Mouse (Mus musculus) Patski (cell line): ENCODE results near the gene Tdp1. TPM values are rescaled to one million over a fixed set of nuclear protein-coding genes. Genes with fewer than 3 reads are reported as not detected.

ENCODE experiments used
- ATAC-seq: fragments of 100-300 bp; one replicate; pipeline ENCODE4 v1.8.0; 2021
- CTCF ChIA-PET: fragments of 350-600 bp; sonication (Branson Sonifier 250); formaldehyde crosslinking; loops from one replicate; lab custom pipeline; 2022; ENCODE audit warnings: inconsistent platforms; lab: Charles Lee
- POLR2A ChIA-PET: fragments of 350-600 bp; sonication (Branson Sonifier 250); formaldehyde crosslinking; loops from one replicate; lab custom pipeline; 2022; ENCODE audit warnings: antibody characterized with exemption, inconsistent platforms; lab: Charles Lee
- DNase-seq: peaks from one replicate; pipeline ENCODE4 v3.0.0-alpha.2; 2011; ENCODE audit warnings: low read depth, low spot score
- H3K27me3 ChIP-seq: fragments of 371-371 bp; one replicate; pipeline ENCODE4 v1.5.1; 2021
- CTCF ChIP-seq: fragments of 100-300 bp; IDR thresholded peaks from one replicate; pipeline ENCODE4 v1.5.1; 2021
- in situ Hi-C: fragments of 300-500 bp; cut with MboI; formaldehyde crosslinking; loops from 3 replicates; pipeline ENCODE4 v1.11.1; 2018; ENCODE audit warnings: low pct_unique_long_range_greater_than_20kb, mixed read lengths
- polyA plus RNA-seq: library from polyadenylated mRNA; unstranded; gene quantifications from one replicate; pipeline ENCODE4 v1.2.3, GENCODE M21; 2021

The Tdp1 gene
- polyA plus RNA-seq, 1 experiment from 2014 or later = 17.0 TPM

- no peak for TF ChIP-seq CTCF
- no peaks in the 10 kb centered on the region for H3K27me3 ChIP-seq
- ChIA-PET POLR2A (no interaction called here), CTCF (interaction anchor here (0.9 kb wide), 1 partner anchor 14 kb away, joined by 3 read pairs; no protein-coding TSS in a partner anchor)
- DNase-seq = no peak
- in situ Hi-C loops = no loop called here
- no peak for ATAC-seq
These were observed 72.1 kb downstream of the Tdp1 start for GRCm38 (mm10) chr12:99956411-99956810.

DNA sequence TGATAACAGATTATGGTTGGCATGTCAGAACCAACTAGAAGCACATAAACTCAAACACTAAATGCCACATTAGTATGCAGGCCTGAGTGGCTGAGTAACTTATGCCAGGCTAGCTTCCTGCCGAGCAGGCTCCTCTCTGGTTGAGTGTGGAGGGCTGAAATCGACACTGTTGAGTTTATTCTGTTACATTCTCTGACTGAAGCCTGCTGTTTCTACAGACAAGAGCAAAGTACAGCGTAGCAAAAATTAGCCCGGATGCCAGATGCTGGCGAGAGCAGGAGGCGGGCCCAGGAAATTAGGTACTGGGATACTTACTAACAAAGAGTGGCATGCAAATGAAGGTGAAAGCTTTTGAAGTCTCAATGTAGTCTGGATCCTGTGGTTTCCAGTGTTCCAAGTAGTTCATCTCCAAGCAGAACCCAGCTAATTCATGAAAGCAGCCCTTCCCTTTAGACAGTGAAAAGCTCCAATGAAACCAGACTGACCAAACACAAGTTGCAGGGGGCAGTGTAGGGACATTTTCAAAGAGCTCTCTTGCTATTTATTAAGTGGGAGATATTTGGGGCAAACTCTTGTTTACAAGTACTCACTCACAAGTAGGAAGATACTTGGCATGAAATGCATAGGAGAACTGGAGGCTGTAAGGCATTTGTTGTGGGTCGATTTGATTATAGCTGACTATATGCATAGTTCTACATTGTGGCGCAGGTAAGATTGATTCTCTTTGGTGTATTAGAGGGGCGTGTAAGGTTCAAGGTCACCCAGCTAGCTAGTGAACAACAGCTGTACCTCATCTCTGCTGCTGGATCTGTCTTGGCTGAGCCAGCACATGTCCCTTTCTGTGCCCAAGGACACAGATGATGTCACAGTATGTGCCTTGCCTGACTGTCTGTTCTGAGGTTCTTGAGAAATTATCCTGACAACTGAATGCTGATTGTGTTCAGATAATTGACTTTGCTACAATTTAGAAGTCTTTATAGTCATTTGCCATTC, 74.0 kb downstream of the Tdp1 start:
- TF ChIP-seq CTCF = no peak
- DNase-seq (no peak), ATAC-seq (no peak)
- CTCF ChIA-PET = no interaction called here
- peaks cover 15% of the 10 kb centered on the region for H3K27me3 ChIP-seq
- POLR2A ChIA-PET = interaction anchor here (0.7 kb wide), 1 partner anchor 1077 kb away, joined by 3 read pairs; no protein-coding TSS in a partner anchor
- in situ Hi-C loops = no loop called here

- H3K27me3 ChIP-seq = peaks cover 21% of the 10 kb centered on the region
- no peak for DNase-seq
- no peak for TF ChIP-seq CTCF
- in situ Hi-C loops = no loop called here
- CTCF ChIA-PET = interaction anchor here (1.0 kb wide), 1 partner anchor 22 kb away, joined by 3 read pairs; no protein-coding TSS in a partner anchor
- POLR2A ChIA-PET = no interaction called here
- ATAC-seq = no peak
These were observed 75.0 kb downstream of the Tdp1 start for GRCm38 (mm10) chr12:99959291-99959690.

GRCm38 (mm10) chr12:99959930-99960329, 75.6 kb downstream of the Tdp1 start:
- ChIA-PET POLR2A (no interaction called here), CTCF (interaction anchor here (1.0 to 1.3 kb wide), 2 partner anchors 22 to 57 kb away, joined by 3 to 5 read pairs; no protein-coding TSS in a partner anchor)
- ATAC-seq (no peak), DNase-seq (no peak)
- in situ Hi-C loops = loop anchor here (5.0 to 10.0 kb wide), 4 partner anchors 33 to 875 kb away; no protein-coding TSS in a partner anchor
- no peak for TF ChIP-seq CTCF
- H3K27me3 ChIP-seq = peaks cover 27% of the 10 kb centered on the region

- DNase-seq = no peak
- CTCF ChIA-PET = interaction anchor here (1.3 kb wide), 1 partner anchor 58 kb away, joined by 5 read pairs; no protein-coding TSS in a partner anchor
- peaks cover 35% of the 10 kb centered on the region for H3K27me3 ChIP-seq
- TF ChIP-seq CTCF = no peak
- POLR2A ChIA-PET = no interaction called here
- in situ Hi-C loops = loop anchor here (5.0 to 10.0 kb wide), 4 partner anchors 33 to 876 kb away; no protein-coding TSS in a partner anchor
- ATAC-seq = no peak
These were observed 76.4 kb downstream of the Tdp1 start for GRCm38 (mm10) chr12:99960675-99961074.

- ChIA-PET CTCF (interaction anchor here (0.7 to 5.0 kb wide), 22 partner anchors 10 to 895 kb away, joined by 3 to 36 read pairs (median 4); no protein-coding TSS in a partner anchor), POLR2A (interaction anchor here (0.6 kb wide), 2 partner anchors 30 to 867 kb away, joined by 3 read pairs; no protein-coding TSS in a partner anchor)
- no peak for DNase-seq
- ATAC-seq = peak; percentile 74
- in situ Hi-C loops = loop anchor here (5.0 to 10.0 kb wide), 4 partner anchors 37 to 880 kb away; no protein-coding TSS in a partner anchor
- H3K27me3 ChIP-seq = peaks cover 68% of the 10 kb centered on the region
- no peak for TF ChIP-seq CTCF
These were observed 80.2 kb downstream of the Tdp1 start, which contains the start of gene Kcnk13 for GRCm38 (mm10) chr12:99964301-99965202. Gene Kcnk13, plus strand, starts transcription at chr12:99964499.

GRCm38 (mm10) chr12:99965203-99966115, 81.1 kb downstream of the Tdp1 start:
- DNase-seq (no peak), ATAC-seq (peak; percentile 49)
- H3K27me3 ChIP-seq = peaks cover 70% of the 10 kb centered on the region
- ChIA-PET CTCF (interaction anchor here (0.8 to 5.0 kb wide), 6 partner anchors 21 to 70 kb away, joined by 3 to 36 read pairs (median 4); no protein-coding TSS in a partner anchor), POLR2A (interaction anchor here (0.5 kb wide), 1 partner anchor 143 kb away, joined by 3 read pairs; no protein-coding TSS in a partner anchor)
- in situ Hi-C loops = loop anchor here (10.0 kb wide), 2 partner anchors 71 to 881 kb away; no protein-coding TSS in a partner anchor
- no peak for TF ChIP-seq CTCF

DNA sequence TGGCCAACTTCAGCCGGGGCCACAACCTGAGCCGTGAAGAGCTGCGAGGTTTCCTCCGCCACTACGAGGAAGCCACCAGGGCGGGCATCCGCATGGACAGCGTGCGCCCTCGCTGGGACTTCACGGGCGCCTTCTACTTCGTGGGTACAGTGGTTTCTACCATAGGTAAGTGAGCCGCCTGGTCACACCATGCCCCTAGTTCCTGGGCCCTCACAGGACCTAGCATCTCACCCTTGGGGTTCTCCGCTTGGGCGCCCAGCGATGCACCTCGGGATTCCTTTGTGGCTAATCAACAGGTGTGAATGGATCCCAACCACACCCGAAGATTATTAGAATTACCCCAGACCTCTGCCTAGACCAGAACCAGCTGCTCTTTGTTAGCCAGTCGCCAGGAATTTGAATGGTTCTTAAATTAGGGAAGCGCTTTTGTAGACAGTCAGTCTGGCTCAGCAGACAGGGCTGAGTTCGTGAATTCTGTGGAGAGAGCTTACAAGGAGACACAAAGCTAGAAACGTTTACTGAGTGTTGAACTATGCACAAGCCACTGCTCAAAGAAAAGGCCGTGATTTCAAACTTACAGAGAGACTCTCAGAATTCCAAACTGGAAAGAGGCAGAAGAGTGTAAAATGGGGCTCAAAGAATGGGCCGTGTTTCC, 81.9 kb downstream of the Tdp1 start:
- H3K27me3 ChIP-seq = peaks cover 77% of the 10 kb centered on the region
- CTCF ChIA-PET = interaction anchor here (5.0 kb wide), 1 partner anchor 65 kb away, joined by 36 read pairs; no protein-coding TSS in a partner anchor
- TF ChIP-seq CTCF = no peak
- POLR2A ChIA-PET = interaction anchor here (0.5 kb wide), 1 partner anchor 142 kb away, joined by 3 read pairs; no protein-coding TSS in a partner anchor
- in situ Hi-C loops = loop anchor here (10.0 kb wide), 2 partner anchors 71 to 881 kb away; no protein-coding TSS in a partner anchor
- DNase-seq (no peak), ATAC-seq (no peak)
